Mouse (Mus musculus) thymus, adult 2 months (tissue): Measurements from ENCODE around the gene Npas2.

Source experiments
- CTCF ChIP-seq: fragments of 200-500 bp; IDR thresholded peaks from 2 replicates; pipeline ENCODE4 v1.5.1; 2012; ENCODE audit warnings: mild to moderate bottlenecking, control low read depth, low read length, moderate library complexity, borderline replicate concordance; ENCODE audit not compliant: control insufficient read depth, poor library complexity, insufficient read depth; ENCODE audit errors: extremely low read depth
- POLR2A ChIP-seq: fragments of 200-500 bp; IDR thresholded peaks from 2 replicates; pipeline ENCODE4 v1.6.1; 2012; ENCODE audit warnings: mild to moderate bottlenecking, low read length, control low read depth, moderate library complexity; ENCODE audit not compliant: control insufficient read depth, poor library complexity, insufficient read depth; ENCODE audit errors: extremely low read depth

DNA sequence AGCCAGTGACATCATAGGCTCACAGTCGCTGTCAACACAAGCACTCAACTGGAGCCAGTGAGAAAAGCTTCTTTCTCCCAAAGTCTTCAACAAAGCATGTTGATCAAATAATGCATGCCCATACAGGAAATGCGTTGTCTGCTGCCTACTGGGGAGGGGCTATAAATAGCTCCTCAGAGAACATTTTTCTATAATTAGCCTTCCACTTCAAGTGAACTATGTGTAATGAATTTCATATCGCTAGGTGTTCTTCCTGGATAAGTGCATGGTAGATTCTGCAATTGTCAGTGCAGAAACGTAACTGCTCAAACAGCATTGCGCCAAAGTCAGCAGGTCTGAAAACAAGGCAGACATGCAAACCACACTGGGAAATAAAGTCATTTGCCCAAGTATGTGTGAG, 7.7 kb upstream of the Npas2 start:
- TF ChIP-seq CTCF (no peak), POLR2A (no peak)
